Comparison of ENCODE assay signal across 14 mouse cellular contexts in genomic region chr17:48287276-48287675, GRCm38 (mm10). TPM values are rescaled to one million over a fixed set of nuclear protein-coding genes. Genes with fewer than 3 reads are reported as not detected.
DNase-seq lines count a peak whose midpoint lies in the region; ATAC-seq and TF ChIP-seq lines count a peak whose summit lies in the region.
"Had no signal": no experiment of that assay in that cellular context is flagged by ENCODE, and none has a peak within 500 bp of the region (broad histone marks: within the 10 kb centered on the region; RNA-seq: fewer than 3 reads in every experiment).

No protein-coding gene starts in this region.

- no peak overlapping the region for H3K4me3 ChIP-seq in heart, postnatal 0 days (ENCODE audit: low read depth, low read length)
- no peak overlapping the region for H3K4me3 ChIP-seq in heart, embryonic 10.5 days
- H3K4me3 ChIP-seq: hindbrain, embryonic 15.5 days; limb, embryonic 15.5 days; midbrain, embryonic 13.5 days had no signal

- ATAC-seq in heart, postnatal 0 days (ENCODE audit: insufficient read depth, low read depth), result no peak
- no peak for ATAC-seq in monocyte, adult 5-6 weeks (replicated peaks; ENCODE audit: insufficient number of reproducible peaks, low FRiP score, low TSS enrichment, poor library complexity, severe bottlenecking)
- ATAC-seq: midbrain, embryonic 13.5 days had no signal

- no peak for DNase-seq in heart, postnatal 0 days (ENCODE audit: low spot score)
- DNase-seq in heart, embryonic 10.5 days (ENCODE audit: low spot score), result no peak
- DNase-seq in lung, postnatal 36 days, result peak; percentile 37
- DNase-seq in lung, postnatal 10 days, result no peak
- peak; percentile 37 for DNase-seq in R1 (ENCODE audit: low read depth, low spot score)
- DNase-seq in thymus, postnatal 0 days (ENCODE audit: low spot score), result peak; percentile 18
- DNase-seq in frontal cortex, postnatal 10 days (ENCODE audit: low spot score in 2 of 2), result no peak

- H3K27me3 ChIP-seq in heart, postnatal 0 days (ENCODE audit: control insufficient read depth, insufficient read depth, low read length), result no peaks in the 10 kb centered on the region
- H3K27me3 ChIP-seq in heart, embryonic 10.5 days (ENCODE audit: insufficient read depth, poor library complexity, severe bottlenecking), result no peaks in the 10 kb centered on the region
- H3K27me3 ChIP-seq: hindbrain, embryonic 15.5 days; limb, embryonic 15.5 days; midbrain, embryonic 13.5 days had no signal

- no peaks in the 10 kb centered on the region for H3K4me1 ChIP-seq in heart, postnatal 0 days (ENCODE audit: control insufficient read depth, insufficient read depth)
- no peaks in the 10 kb centered on the region; the same call in 1 of the 2 replicates for H3K4me1 ChIP-seq in heart, embryonic 10.5 days
- H3K4me1 ChIP-seq: limb, embryonic 15.5 days had no signal

- H3K27ac ChIP-seq in heart, postnatal 0 days (ENCODE audit: low read depth), result no peak overlapping the region
- no peak overlapping the region for H3K27ac ChIP-seq in heart, embryonic 10.5 days
- H3K27ac ChIP-seq: hindbrain, embryonic 15.5 days; limb, embryonic 15.5 days; midbrain, embryonic 13.5 days had no signal

- TF ChIP-seq CTCF in heart, postnatal 0 days (IDR thresholded peaks at IDR 0.05; ENCODE audit: low read depth), result peak; percentile 18; the same call in 1 of the 2 replicates

- H3K4me2 ChIP-seq in heart, postnatal 0 days (ENCODE audit: low read depth, low read length), result no peak overlapping the region
- H3K4me2 ChIP-seq: hindbrain, embryonic 15.5 days; limb, embryonic 15.5 days; midbrain, embryonic 13.5 days had no signal

- 0 out of 2 replicates have a peak, but pooled peaks cover 4% of the 10 kb centered on the region for H3K9me3 ChIP-seq in heart, postnatal 0 days (replicated peaks; ENCODE audit: control insufficient read depth, low read length)
- H3K9me3 ChIP-seq in heart, embryonic 10.5 days, result no peaks in the 10 kb centered on the region
- H3K9me3 ChIP-seq: hindbrain, embryonic 15.5 days; limb, embryonic 15.5 days had no signal

- no peaks in the 10 kb centered on the region for H3K36me3 ChIP-seq in heart, postnatal 0 days (replicated peaks; ENCODE audit: control insufficient read depth, insufficient read depth, low read length)
- no peaks in the 10 kb centered on the region for H3K36me3 ChIP-seq in heart, embryonic 10.5 days
- H3K36me3 ChIP-seq: hindbrain, embryonic 15.5 days; limb, embryonic 15.5 days; midbrain, embryonic 13.5 days had no signal

- 53% methylated on average over 2 of the region's 2 CpGs for WGBS in heart, postnatal 0 days
- 54% methylated on average over 2 of the region's 2 CpGs for WGBS in heart, embryonic 10.5 days

- no peak for TF ChIP-seq EP300 in heart, postnatal 0 days (IDR thresholded peaks at IDR 0.05; ENCODE audit: low read depth)

- no peak overlapping the region for H3K9ac ChIP-seq in heart, postnatal 0 days (replicated peaks; ENCODE audit: low read depth, low read length)
- H3K9ac ChIP-seq: hindbrain, embryonic 15.5 days; limb, embryonic 15.5 days; midbrain, embryonic 13.5 days had no signal

RNA-seq across cellular contexts. Expression of gene Treml2, which starts 12.0 kb away (rescaled TPM):
- 0.15 and 7.9 TPM in 2 replicates for total RNA-seq in heart, postnatal 0 days (2014; rRNA removed; ENCODE audit: low replicate concordance)
- not detected in 2 replicates for polyA plus RNA-seq in heart, postnatal 0 days (2015; fragmentation: Nextera tagmentation; extraction: Ambion mirVana)
- 0.97 and 1.3 TPM in 2 replicates for polyA plus RNA-seq in heart, embryonic 10.5 days (2016; fragmentation: Nextera tagmentation; extraction: Ambion mirVana)
- polyA plus RNA-seq in thymus, postnatal 0 days (2015; fragmentation: Nextera tagmentation; extraction: Ambion mirVana), result 8.9 and 11.9 TPM in 2 replicates
- total RNA-seq in monocyte, adult 5-6 weeks (2017), result 21.6 to 25.3 TPM (median 23.0 TPM) in 3 replicates

RNA-seq across cellular contexts. Expression of gene Treml4, which starts 23.2 kb away (rescaled TPM):
- 0.19 TPM in 1 of 2 replicates, not detected in the other for total RNA-seq in heart, postnatal 0 days (2014; rRNA removed; ENCODE audit: low replicate concordance)
- polyA plus RNA-seq in heart, postnatal 0 days (2015; fragmentation: Nextera tagmentation; extraction: Ambion mirVana), result 0.36 and 0.44 TPM in 2 replicates
- polyA plus RNA-seq in heart, embryonic 10.5 days (2016; fragmentation: Nextera tagmentation; extraction: Ambion mirVana), result 0.63 and 0.74 TPM in 2 replicates
- polyA plus RNA-seq in thymus, postnatal 0 days (2015; fragmentation: Nextera tagmentation; extraction: Ambion mirVana), result 0.82 and 1.5 TPM in 2 replicates
- total RNA-seq in monocyte, adult 5-6 weeks (2017), result 540 to 868 TPM (median 810 TPM) in 3 replicates
- total RNA-seq: layer of hippocampus, adult 18-20 months had no signal

RNA-seq across cellular contexts. Expression of gene B430306N03Rik, which starts 28.7 kb away (rescaled TPM):
- total RNA-seq in heart, postnatal 0 days (2014; rRNA removed; ENCODE audit: low replicate concordance), result 0.23 and 0.31 TPM in 2 replicates
- polyA plus RNA-seq in heart, postnatal 0 days (2015; fragmentation: Nextera tagmentation; extraction: Ambion mirVana), result 0.16 and 0.18 TPM in 2 replicates
- 0.13 TPM in 1 of 2 replicates, not detected in the other for polyA plus RNA-seq in heart, embryonic 10.5 days (2016; fragmentation: Nextera tagmentation; extraction: Ambion mirVana)
- 0.53 and 0.64 TPM in 2 replicates for polyA plus RNA-seq in thymus, postnatal 0 days (2015; fragmentation: Nextera tagmentation; extraction: Ambion mirVana)
- 19.1 to 30.4 TPM (median 20.9 TPM) in 3 replicates for total RNA-seq in monocyte, adult 5-6 weeks (2017)
- polyA plus RNA-seq: midbrain, embryonic 13.5 days had no signal

RNA-seq across cellular contexts. Expression of gene Trem3, which starts 39.7 kb away (rescaled TPM):
- total RNA-seq in heart, postnatal 0 days (2014; rRNA removed; ENCODE audit: low replicate concordance), result not detected in 2 replicates
- 0.11 and 0.15 TPM in 2 replicates for polyA plus RNA-seq in heart, postnatal 0 days (2015; fragmentation: Nextera tagmentation; extraction: Ambion mirVana)
- not detected in 2 replicates for polyA plus RNA-seq in heart, embryonic 10.5 days (2016; fragmentation: Nextera tagmentation; extraction: Ambion mirVana)
- polyA plus RNA-seq in thymus, postnatal 0 days (2015; fragmentation: Nextera tagmentation; extraction: Ambion mirVana), result 0.14 and 0.30 TPM in 2 replicates
- 69.2 to 181 TPM (median 173 TPM) in 3 replicates for total RNA-seq in monocyte, adult 5-6 weeks (2017)
- total RNA-seq: ES-E14; heart, adult 8-10 months; layer of hippocampus, adult 18-20 months had no signal
- polyA plus RNA-seq: hindbrain, embryonic 15.5 days; midbrain, embryonic 13.5 days had no signal

RNA-seq across cellular contexts. Expression of gene Trem1, which starts 54.7 kb away (rescaled TPM):
- total RNA-seq in heart, postnatal 0 days (2014; rRNA removed; ENCODE audit: low replicate concordance), result 1.6 TPM in 1 of 2 replicates, not detected in the other
- 0.04 TPM in 2 replicates for polyA plus RNA-seq in heart, postnatal 0 days (2015; fragmentation: Nextera tagmentation; extraction: Ambion mirVana)
- polyA plus RNA-seq in heart, embryonic 10.5 days (2016; fragmentation: Nextera tagmentation; extraction: Ambion mirVana), result 0.05 and 0.11 TPM in 2 replicates
- polyA plus RNA-seq in thymus, postnatal 0 days (2015; fragmentation: Nextera tagmentation; extraction: Ambion mirVana), result 0.05 TPM in 2 replicates
- 75.7 to 167 TPM (median 150 TPM) in 3 replicates for total RNA-seq in monocyte, adult 5-6 weeks (2017)
- total RNA-seq: ES-E14; layer of hippocampus, adult 18-20 months had no signal
- polyA plus RNA-seq: hindbrain, embryonic 15.5 days; midbrain, embryonic 13.5 days had no signal

Comparison
In these comparisons a context has a peak if more than half of its experiments do, and no peak if none do; other contexts are left out.
1. DNase-seq: peak in lung, postnatal 36 days (single experiment), R1 (single experiment) and thymus, postnatal 0 days (single experiment); none in heart, postnatal 0 days (single experiment), heart, embryonic 10.5 days (single experiment), lung, postnatal 10 days (single experiment) and frontal cortex, postnatal 10 days (0 of 2).